Mouse (Mus musculus): ENCODE data around the gene Gm4767. TPM values are rescaled to one million over a fixed set of nuclear protein-coding genes. Genes with fewer than 3 reads are reported as not detected.
A peak's percentile ranks its signal among the peaks of the same experiment; 100 is the strongest.
"Not testable (repeated sequence)": the region's sequence is repeated elsewhere in the genome, so short reads cannot be mapped to it uniquely, and the experiment has no call there.

Gene Gm4767
- polyA plus RNA-seq (2012; rRNA removed), result 0.20 and 0.56 TPM in 2 replicates

DNA sequence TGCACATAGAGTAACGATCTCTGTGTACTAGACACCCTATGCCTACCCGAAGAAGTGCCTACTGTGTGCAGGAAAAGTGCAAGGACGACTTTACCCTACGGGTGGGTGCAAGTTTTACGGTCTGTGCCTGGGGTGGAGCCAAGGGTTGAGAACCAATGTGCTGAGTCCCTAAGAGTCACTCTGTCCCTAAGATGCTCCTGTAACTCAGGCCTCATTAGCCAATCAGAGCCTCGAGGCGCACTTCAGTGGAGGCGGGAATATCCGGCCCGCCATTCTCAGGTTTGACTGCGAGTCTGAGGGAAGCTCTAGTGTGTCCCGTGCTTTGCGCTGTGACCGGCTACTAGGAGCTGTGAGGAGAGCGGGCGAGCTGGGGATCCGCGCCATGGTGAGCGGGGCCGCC lies at the start of gene Gm4767:
Gene Gm4767, plus strand, starts transcription at position 288 of the 400 bp plus-strand sequence.
- DNase-seq (ENCODE audit: low read depth), result peak; percentile 1

DNA sequence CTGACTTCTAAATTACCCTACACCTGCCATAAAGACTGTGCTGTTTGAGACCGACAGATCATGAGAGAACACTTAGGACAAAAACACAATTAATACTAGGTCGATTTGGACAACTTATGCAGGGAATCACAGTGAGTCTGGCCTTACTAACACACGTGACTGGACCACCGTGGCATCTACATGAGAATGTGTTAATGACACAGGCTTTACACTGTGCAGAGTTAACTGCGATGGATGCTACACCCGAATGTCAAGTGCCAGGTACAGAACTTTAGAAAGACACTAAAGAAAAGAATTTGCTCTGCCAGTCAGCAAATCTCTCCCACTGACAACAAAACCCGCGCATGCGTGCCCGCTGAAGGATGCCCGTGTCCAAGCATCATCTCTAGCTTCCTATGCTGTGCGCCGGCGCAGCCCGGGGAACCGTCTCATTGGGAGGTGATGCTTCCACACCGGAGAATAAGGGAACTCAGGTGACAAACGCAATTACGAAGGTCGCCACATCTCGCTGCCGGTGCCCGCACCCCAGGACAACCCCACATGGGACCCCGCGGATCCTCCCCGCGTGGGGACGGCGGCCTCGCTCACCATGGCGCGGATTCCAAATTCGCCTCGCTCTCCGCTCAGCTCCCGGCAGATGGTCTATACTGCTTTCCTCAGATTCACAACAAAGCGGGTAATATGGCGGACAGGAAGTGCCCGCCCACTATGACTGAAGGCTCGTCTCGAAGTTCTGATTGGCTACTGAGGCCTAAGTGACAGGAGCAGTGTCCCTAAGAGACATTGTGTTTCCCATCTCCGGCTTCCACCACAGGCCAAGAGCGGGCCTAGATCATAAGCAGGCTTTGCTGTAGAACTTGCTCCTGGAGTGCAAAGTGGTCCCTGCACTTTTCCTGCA lies 41.2 kb upstream of the Gm4767 start, which contains the start of gene Gm3055:
Gene Gm3055, minus strand, starts transcription at position 656 of the 898 bp plus-strand sequence.
- DNase-seq (ENCODE audit: low read depth), result not testable (repeated sequence)

DNA sequence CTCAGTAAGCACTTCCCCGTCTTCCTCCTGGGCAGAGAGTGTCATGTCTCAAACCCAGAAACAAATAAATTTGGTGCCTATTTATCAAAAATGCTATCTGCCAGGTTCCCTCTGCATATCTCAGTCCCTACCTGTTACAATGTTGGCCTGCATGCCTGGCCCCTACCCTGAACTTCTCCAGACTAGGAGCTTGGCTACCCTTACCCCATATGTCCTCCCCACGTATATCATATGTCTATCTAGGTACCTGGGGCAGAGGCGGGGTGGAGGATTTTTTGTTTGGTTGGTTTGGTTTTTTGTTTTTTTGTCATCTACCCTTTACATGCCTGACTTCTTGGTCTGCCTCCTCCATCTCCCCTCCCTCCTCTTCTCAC lies 40.6 kb upstream of the Gm4767 start:
- not testable (repeated sequence) for DNase-seq (ENCODE audit: low read depth)

DNA sequence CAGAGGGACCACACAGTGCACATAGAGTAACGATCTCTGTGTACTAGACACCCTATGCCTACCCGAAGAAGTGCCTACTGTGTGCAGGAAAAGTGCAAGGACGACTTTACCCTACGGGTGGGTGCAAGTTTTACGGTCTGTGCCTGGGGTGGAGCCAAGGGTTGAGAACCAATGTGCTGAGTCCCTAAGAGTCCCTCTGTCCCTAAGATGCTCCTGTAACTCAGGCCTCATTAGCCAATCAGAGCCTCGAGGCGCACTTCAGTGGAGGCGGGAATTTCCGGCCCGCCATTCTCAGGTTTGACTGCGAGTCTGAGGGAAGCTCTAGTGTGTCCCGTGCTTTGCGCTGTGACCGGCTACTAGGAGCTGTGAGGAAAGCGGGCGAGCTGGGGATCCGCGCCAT lies 34.2 kb downstream of the Gm4767 start:
- not testable (repeated sequence) for DNase-seq (ENCODE audit: low read depth)

DNA sequence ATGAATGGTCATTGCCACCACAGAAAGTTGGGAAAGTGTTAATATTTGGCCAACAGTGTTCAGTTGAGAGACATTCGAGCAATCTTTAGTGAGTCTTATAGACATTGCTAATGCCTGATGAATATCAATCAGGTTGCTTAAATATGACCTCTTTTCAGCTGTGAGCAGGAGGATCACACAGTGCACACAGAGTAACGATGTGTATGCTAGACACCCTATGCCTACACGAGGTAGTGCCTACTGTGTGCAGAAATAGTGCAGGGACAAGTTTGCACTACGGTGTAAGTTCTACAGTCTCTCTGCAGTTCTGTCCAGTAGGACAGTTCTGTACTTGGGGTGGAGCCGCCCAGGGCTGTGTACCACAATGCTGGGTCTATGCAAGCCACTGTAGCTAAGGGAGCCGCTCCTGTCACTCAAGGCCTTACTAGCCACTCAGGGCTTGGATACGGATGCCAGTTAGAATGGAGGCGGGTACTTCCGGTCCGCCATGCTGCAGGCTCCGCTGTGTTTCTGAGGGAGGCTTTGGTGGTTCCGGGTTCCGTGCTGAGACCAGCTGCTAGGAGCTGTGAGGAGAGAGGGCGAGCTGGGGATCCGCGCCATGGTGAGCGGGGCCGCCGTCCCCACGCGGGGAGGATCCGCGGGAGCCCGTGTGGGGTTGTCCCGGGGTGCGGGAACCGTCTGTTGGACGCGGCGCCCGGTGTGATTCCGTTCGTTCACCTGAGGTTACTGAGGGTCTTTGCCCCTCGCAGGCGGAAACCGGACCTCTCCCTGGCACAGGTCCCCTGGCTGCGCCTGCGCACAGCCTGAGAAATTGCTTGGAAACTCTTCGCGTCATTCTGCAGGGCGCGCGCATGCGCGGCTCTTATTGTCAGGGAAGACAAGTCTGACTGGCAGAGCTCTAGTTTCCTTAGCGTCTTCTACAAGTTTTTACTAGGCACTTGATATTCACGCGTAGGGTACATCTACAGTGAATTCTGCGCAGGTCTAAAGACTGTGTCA lies 51.7 kb downstream of the Gm4767 start, which contains the start of gene Gm32687:
Gene Gm32687, plus strand, starts transcription at position 526 of the 999 bp plus-strand sequence.
- DNase-seq (ENCODE audit: low read depth), result not testable (repeated sequence)

Other genes with a start within 250 kb of the Gm4767 start
- gene Tle2, start 237.6 kb upstream of the Gm4767 start, polyA plus RNA-seq (2012; rRNA removed), result 82.1 and 123 TPM in 2 replicates
- 5.3 and 8.2 TPM in 2 replicates for gene Tle6, start 211.1 kb upstream of the Gm4767 start, polyA plus RNA-seq (2012; rRNA removed)
- 5.5 and 6.7 TPM in 2 replicates for gene BC025920, start 205.9 kb upstream of the Gm4767 start, polyA plus RNA-seq (2012; rRNA removed)
- gene Sirt6, start 184.4 kb upstream of the Gm4767 start, polyA plus RNA-seq (2012; rRNA removed), result 75.9 and 83.4 TPM in 2 replicates
- gene Ankrd24, start 183.6 kb upstream of the Gm4767 start, polyA plus RNA-seq (2012; rRNA removed), result 74.1 and 85.9 TPM in 2 replicates
- 3.0 and 3.8 TPM in 2 replicates for gene Gm10778, start 163.1 kb upstream of the Gm4767 start, polyA plus RNA-seq (2012; rRNA removed)
- gene Zfp433, start 107.4 kb upstream of the Gm4767 start, polyA plus RNA-seq (2012; rRNA removed), result 6.6 and 6.9 TPM in 2 replicates
- gene Gm3055, start 41.0 kb upstream of the Gm4767 start, polyA plus RNA-seq (2012; rRNA removed), result 9.2 and 11.8 TPM in 2 replicates
- 5.0 and 5.9 TPM in 2 replicates for gene Gm32687, start 51.7 kb downstream of the Gm4767 start, polyA plus RNA-seq (2012; rRNA removed)
- gene Zfp781, start 118.3 kb downstream of the Gm4767 start, polyA plus RNA-seq (2012; rRNA removed), result 3.3 and 4.4 TPM in 2 replicates
- gene Zfp873, start 235.9 kb downstream of the Gm4767 start, polyA plus RNA-seq (2012; rRNA removed), result 10.4 and 11.3 TPM in 2 replicates

Measured in brain, embryonic 14.5 days (tissue).